Mouse (Mus musculus) cortical plate, adult 2 months (tissue): ENCODE measurements around the gene Zcchc8. TPM values are rescaled to one million over a fixed set of nuclear protein-coding genes. Genes with fewer than 3 reads are reported as not detected.
"Not testable (repeated sequence)": the region's sequence is repeated elsewhere in the genome, so short reads cannot be mapped to it uniquely, and the experiment has no call there.

Experiments used
- H3K27ac ChIP-seq: fragments of 200-500 bp; 2 replicates; pipeline ENCODE4 v1.5.1; 2012; ENCODE audit warnings: low read length, control low read depth, inconsistent platforms; ENCODE audit not compliant: insufficient read depth
- H3K4me1 ChIP-seq: fragments of 200-500 bp; 2 replicates; pipeline ENCODE4 v1.6.1; 2011; ENCODE audit warnings: low read length; ENCODE audit not compliant: control insufficient read depth, insufficient read depth
- H3K4me3 ChIP-seq: fragments of 200-500 bp; 2 replicates; pipeline ENCODE4 v1.5.1; 2011; ENCODE audit warnings: mild to moderate bottlenecking, low read length, control low read depth; ENCODE audit not compliant: insufficient read depth
- CTCF ChIP-seq: fragments of 200-500 bp; IDR thresholded peaks from 2 replicates; pipeline ENCODE4 v1.5.1; 2011; ENCODE audit warnings: mild to moderate bottlenecking, control low read depth, low read length; ENCODE audit not compliant: insufficient read depth; ENCODE audit errors: extremely low read depth
- POLR2A ChIP-seq: fragments of 200-500 bp; IDR thresholded peaks from 2 replicates; pipeline ENCODE4 v1.6.1; 2011; ENCODE audit warnings: mild to moderate bottlenecking, low read length, control low read depth; ENCODE audit not compliant: insufficient read depth; ENCODE audit errors: extremely low read depth
- polyA plus RNA-seq: library from polyadenylated mRNA; depleted of rRNA; stranded (reverse); fragments of >200 nt; gene quantifications from 2 replicates; pipeline ENCODE4 v1.2.3, GENCODE M21; 2012; rRNA removed

The Zcchc8 gene
- 42.6 and 47.3 TPM in 2 replicates for polyA plus RNA-seq

- H3K4me1 ChIP-seq, result peaks cover 3% of the 10 kb centered on the region; the same call in 1 of the 2 replicates
- H3K27ac ChIP-seq, result peak within 1 kb of the TSS; percentile 83
- TF ChIP-seq POLR2A (peak; percentile 37; the same call in 1 of the 2 replicates), CTCF (no peak)
- H3K4me3 ChIP-seq, result peak within 1 kb of the TSS; percentile 88
Observed at GRCm38 (mm10) chr5:123720328-123721311, at the start of gene Zcchc8. Gene Zcchc8, minus strand, starts transcription at chr5:123721100.

DNA sequence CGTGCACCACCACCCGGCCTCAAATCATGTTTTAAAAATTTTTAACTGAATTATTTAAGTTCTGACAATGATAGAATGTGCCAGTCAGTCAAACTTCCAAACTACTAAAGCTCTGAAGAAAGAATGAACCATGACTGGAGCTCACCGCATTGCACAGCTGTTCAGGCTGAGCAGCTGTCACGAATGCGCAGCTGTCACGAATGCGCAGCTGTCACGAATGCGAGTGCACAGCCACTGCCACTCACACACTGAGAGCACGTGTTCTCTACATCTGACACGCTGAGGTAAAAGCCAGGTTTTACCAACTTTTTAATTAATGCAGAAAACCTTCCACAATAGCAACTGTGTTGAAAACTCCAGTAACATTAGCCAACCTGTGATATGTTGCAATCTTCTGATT is 45.6 kb upstream of the Zcchc8 start:
- H3K4me3 ChIP-seq, H3K4me1 ChIP-seq, H3K27ac ChIP-seq: not testable (repeated sequence)

DNA sequence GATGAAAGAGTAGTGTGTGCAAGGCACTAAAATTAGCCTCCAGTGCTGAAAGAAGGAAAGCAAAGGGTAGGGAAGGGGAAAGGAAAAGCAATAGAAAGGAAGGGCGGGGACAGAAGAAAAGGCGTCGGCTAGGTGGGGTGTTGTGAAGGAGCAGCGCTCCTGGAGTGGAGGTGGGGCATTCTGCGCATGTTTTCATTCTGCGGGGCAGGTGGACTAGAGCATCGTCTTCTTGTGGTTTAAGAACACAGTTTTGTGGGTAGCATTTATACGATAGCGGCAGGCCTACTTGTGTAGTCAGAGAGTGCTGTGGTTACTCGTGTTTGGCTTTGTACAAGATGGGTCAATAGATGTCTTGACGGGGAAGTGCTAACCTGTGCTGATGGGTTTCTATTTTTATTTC is 44.6 kb upstream of the Zcchc8 start:
- H3K4me1 ChIP-seq, result no peaks in the 10 kb centered on the region
- no peak overlapping the region for H3K4me3 ChIP-seq
- no peak for TF ChIP-seq POLR2A
- TF ChIP-seq CTCF, result no peak
- H3K27ac ChIP-seq, result no peak overlapping the region

DNA sequence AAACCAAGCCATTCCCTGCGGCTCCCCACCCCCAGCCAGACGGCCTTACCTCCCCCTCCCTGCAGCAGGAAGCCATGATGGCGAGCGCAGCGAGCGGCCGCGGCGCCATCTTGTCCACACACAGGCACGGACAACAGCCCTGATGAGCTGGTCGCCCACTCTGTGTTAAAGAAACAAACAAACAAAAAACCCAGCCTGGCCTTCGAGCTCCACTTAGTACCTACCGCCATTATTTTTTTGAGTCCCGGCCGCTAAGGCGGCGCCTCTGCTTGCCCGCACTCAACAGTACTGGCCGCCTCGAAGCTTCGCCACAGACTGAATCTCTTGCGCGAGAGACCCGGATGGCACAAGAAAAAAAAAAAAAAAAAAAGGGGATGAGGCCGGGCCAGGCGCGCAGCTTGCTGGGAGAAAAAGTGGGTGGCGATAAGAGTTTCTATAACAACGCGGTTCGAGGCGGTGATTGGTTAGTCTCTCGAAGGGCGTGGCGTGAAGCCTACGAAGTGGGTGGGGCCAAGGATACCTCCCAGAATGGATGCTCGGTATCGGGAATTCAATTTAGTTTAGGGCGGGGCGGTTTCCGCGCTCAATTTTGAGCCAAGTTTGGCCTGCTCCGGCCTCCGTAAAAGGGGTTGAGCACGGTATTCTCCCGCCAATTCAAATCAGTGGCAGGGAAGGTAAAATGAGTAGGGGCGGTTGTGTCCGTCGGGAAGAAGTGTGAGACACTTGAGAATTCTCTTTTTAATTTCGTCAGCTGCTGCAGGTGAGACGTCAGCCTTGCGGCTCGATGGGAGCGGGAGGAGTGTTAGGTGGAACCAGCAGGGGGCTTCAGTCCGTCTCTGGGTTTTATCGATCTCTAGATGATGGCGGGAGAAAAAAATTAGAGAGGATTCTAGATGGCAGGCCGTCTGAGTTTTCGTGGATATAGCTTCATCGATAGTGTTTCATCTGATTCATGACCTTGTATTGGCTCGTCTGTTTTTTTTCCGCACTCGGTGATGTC is 28.5 kb upstream of the Zcchc8 start, which contains the start of the genes Rsrc2 and Kntc1:
Gene Rsrc2, minus strand, starts transcription at position 350 of the 1,000 bp plus-strand sequence.
Gene Kntc1, plus strand, starts transcription at position 652 of the 1,000 bp plus-strand sequence.
- Histone ChIP-seq H3K4me3 (peak within 1 kb of the TSS; percentile 98), H3K4me1 (peaks cover 4% of the 10 kb centered on the region; the same call in 1 of the 2 replicates), H3K27ac (peak within 1 kb of the TSS; percentile 97)
- TF ChIP-seq POLR2A, result peak; percentile 94
- 0 out of 2 replicates have a peak, but pooled peaks have one; percentile 6 for TF ChIP-seq CTCF

- no peak for TF ChIP-seq CTCF
- no peak for TF ChIP-seq POLR2A
- Histone ChIP-seq H3K4me3 (peak overlapping the region; percentile 98), H3K4me1 (peaks cover 4% of the 10 kb centered on the region; the same call in 1 of the 2 replicates), H3K27ac (peak overlapping the region; percentile 97)
Observed at GRCm38 (mm10) chr5:123748339-123749064, 27.6 kb upstream of the Zcchc8 start.

DNA sequence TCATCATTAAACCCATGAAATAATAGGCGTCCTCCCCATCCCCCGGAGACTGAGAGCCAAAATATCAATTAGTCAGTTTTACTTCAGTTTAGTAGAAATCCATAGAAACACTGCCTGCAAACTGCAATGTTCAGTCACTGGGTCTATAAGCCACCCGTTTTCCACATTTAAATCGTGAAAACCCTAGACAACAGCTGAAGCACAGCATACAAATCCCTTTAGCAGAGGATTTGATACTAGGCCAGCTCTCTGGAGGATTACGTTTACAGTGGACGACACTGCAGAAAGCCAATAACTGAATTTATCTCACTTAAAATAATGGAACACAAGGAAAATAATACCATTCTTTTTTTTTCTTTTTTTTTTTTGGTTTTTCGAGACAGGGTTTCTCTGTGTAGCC is 26.7 kb upstream of the Zcchc8 start:
- Histone ChIP-seq H3K4me3 (peak overlapping the region; percentile 98), H3K27ac (no peak overlapping the region), H3K4me1 (peaks cover 4% of the 10 kb centered on the region; the same call in 1 of the 2 replicates)
- no peak for TF ChIP-seq CTCF
- no peak for TF ChIP-seq POLR2A

GRCm38 (mm10) chr5:123746253-123746652 is 25.4 kb upstream of the Zcchc8 start:
- TF ChIP-seq POLR2A (no peak), CTCF (no peak)
- H3K4me1 ChIP-seq, result peaks cover 4% of the 10 kb centered on the region; the same call in 1 of the 2 replicates
- no peak overlapping the region for H3K4me3 ChIP-seq
- H3K27ac ChIP-seq, result no peak overlapping the region

GRCm38 (mm10) chr5:123744358-123744757 is 23.5 kb upstream of the Zcchc8 start:
- Histone ChIP-seq H3K4me3 (no peak overlapping the region), H3K27ac (no peak overlapping the region), H3K4me1 (peaks cover 4% of the 10 kb centered on the region; the same call in 1 of the 2 replicates)
- TF ChIP-seq CTCF, result no peak
- TF ChIP-seq POLR2A, result no peak

DNA sequence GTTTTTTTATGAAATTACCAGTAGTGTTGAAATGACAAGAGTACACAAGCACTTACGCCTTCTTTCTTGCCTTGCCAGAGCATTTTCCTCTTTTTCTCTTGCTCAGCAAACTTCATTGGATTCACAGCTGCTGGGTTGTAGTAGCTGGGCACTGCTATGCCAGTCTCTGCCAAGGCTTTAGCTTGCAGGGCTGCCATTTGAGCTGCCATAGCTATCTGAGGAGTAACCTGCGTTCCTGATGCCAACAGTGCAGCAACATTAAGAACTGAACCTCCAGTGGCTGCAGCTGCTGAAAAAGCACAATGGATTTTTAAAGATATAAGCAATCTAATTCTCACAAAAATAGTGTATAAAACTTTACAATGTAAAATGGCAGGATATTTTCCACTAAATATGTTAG is 10.1 kb upstream of the Zcchc8 start:
- no peak overlapping the region for H3K27ac ChIP-seq
- no peak overlapping the region for H3K4me3 ChIP-seq
- TF ChIP-seq POLR2A (no peak), CTCF (no peak)
- H3K4me1 ChIP-seq, result no peaks in the 10 kb centered on the region

GRCm38 (mm10) chr5:123723816-123724215 is 2.9 kb upstream of the Zcchc8 start:
- not testable (repeated sequence) for H3K4me3 ChIP-seq, H3K4me1 ChIP-seq, H3K27ac ChIP-seq
